Mouse (Mus musculus) kidney, postnatal 14 days (tissue): ENCODE measurements around the gene Ppt2.

Experiments used
- DNase-seq: peaks from one replicate; pipeline ENCODE4 v3.0.0; 2022; ENCODE audit warnings: mixed read lengths

The Ppt2 gene

GRCm38 (mm10) chr17:34627943-34628643 is at the start of gene Ppt2:
Ppt2 (minus strand) TSS chr17:34628510.
- peak; percentile 71 for DNase-seq

GRCm38 (mm10) chr17:34676671-34677070 is 48.4 kb upstream of the Ppt2 start:
- no peak for DNase-seq

- DNase-seq: no peak
Observed at GRCm38 (mm10) chr17:34676093-34676460, 47.8 kb upstream of the Ppt2 start.

GRCm38 (mm10) chr17:34675205-34676092 is 47.1 kb upstream of the Ppt2 start:
- DNase-seq: no peak

GRCm38 (mm10) chr17:34674524-34675204 is 46.4 kb upstream of the Ppt2 start:
- no peak for DNase-seq

- DNase-seq: no peak
Observed at GRCm38 (mm10) chr17:34673139-34673538, 44.8 kb upstream of the Ppt2 start.

GRCm38 (mm10) chr17:34672246-34672792 is 44.0 kb upstream of the Ppt2 start:
- DNase-seq: no peak

GRCm38 (mm10) chr17:34671151-34672066 is 43.1 kb upstream of the Ppt2 start:
- no peak for DNase-seq

- no peak for DNase-seq
Observed at GRCm38 (mm10) chr17:34670235-34670634, 41.9 kb upstream of the Ppt2 start, which contains the start of gene Tnxb. Tnxb (plus strand) TSS chr17:34670535.

GRCm38 (mm10) chr17:34664472-34664871 is 36.2 kb upstream of the Ppt2 start:
- DNase-seq: no peak

GRCm38 (mm10) chr17:34663558-34663957 is 35.2 kb upstream of the Ppt2 start:
- no peak for DNase-seq

- no peak for DNase-seq
Observed at GRCm38 (mm10) chr17:34662978-34663377, 34.7 kb upstream of the Ppt2 start.

- DNase-seq: no peak
Observed at GRCm38 (mm10) chr17:34662468-34662867, 34.2 kb upstream of the Ppt2 start.

- peak; percentile 82 for DNase-seq
Observed at GRCm38 (mm10) chr17:34661121-34661591, 32.8 kb upstream of the Ppt2 start.

GRCm38 (mm10) chr17:34660259-34660820 is 32.0 kb upstream of the Ppt2 start:
- DNase-seq: no peak

GRCm38 (mm10) chr17:34659897-34660214 is 31.5 kb upstream of the Ppt2 start:
- DNase-seq: no peak

- peak; percentile 47 for DNase-seq
Observed at GRCm38 (mm10) chr17:34659181-34659896, 31.0 kb upstream of the Ppt2 start.

- DNase-seq: no peak
Observed at GRCm38 (mm10) chr17:34658591-34658990, 30.3 kb upstream of the Ppt2 start.

GRCm38 (mm10) chr17:34658145-34658544 is 29.8 kb upstream of the Ppt2 start:
- no peak for DNase-seq

GRCm38 (mm10) chr17:34657271-34657670 is 29.0 kb upstream of the Ppt2 start:
- no peak for DNase-seq

- DNase-seq: no peak
Observed at GRCm38 (mm10) chr17:34656666-34657065, 28.4 kb upstream of the Ppt2 start.
